Mouse (Mus musculus) spleen, adult 2 months (tissue): ENCODE measurements around the gene Nbea.

ENCODE experiments used
- CTCF ChIP-seq: fragments of 200-500 bp; IDR thresholded peaks from 2 replicates; pipeline ENCODE4 v1.5.1; 2011; ENCODE audit warnings: mild to moderate bottlenecking, inconsistent platforms; ENCODE audit not compliant: insufficient read depth, insufficient read length, insufficient replicate concordance; ENCODE audit errors: extremely low read depth
- POLR2A ChIP-seq: fragments of 200-500 bp; IDR thresholded peaks from 2 replicates; pipeline ENCODE4 v1.6.1; 2011; ENCODE audit warnings: low read depth, low read length, inconsistent platforms

GRCm38 (mm10) chr3:55593312-55593711 is 590.2 kb downstream of the Nbea start:
- no peak for TF ChIP-seq CTCF
- no peak for TF ChIP-seq POLR2A
